Mouse (Mus musculus): ENCODE data around the gene Mlph.

DNA sequence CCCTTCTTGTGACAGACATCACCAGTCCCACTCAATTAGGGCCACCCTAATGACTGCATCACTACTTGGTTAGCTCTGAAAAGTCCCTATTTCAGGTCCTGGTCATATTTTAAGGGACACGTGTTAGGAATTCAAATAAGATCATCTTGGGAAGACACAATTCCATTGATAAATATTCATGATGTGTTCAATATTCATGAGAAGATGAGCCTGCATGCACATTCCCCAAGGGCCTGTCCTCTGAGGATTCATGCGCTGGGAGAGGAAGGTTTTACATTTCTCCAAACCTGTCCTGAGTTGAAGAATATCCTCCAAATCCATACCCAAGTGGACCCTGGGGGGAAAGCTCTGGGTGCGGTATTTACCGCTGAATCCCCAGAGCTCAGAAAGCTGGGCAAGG, 61.1 kb downstream of the Mlph start:
- TF ChIP-seq CTCF (IDR thresholded peaks at IDR 0.05; ENCODE audit: low read depth), result no peak
- TF ChIP-seq EP300 (IDR thresholded peaks at IDR 0.05; ENCODE audit: low read depth), result no peak
